Mouse (Mus musculus) testis, adult 2 months (tissue): Measurements from ENCODE around the gene Dync1i1.

Experiments used
- CTCF ChIP-seq: fragments of 200-500 bp; IDR thresholded peaks from 2 replicates; pipeline ENCODE4 v1.5.1; 2012; ENCODE audit warnings: low read depth, mild to moderate bottlenecking, inconsistent platforms, low read length, moderate library complexity; ENCODE audit not compliant: control insufficient read depth, insufficient read depth, insufficient replicate concordance
- POLR2A ChIP-seq: fragments of 200-500 bp; IDR thresholded peaks from 2 replicates; pipeline ENCODE4 v1.6.1; 2012; ENCODE audit warnings: low read depth, mild to moderate bottlenecking, inconsistent platforms, low read length, moderate library complexity; ENCODE audit not compliant: control insufficient read depth

DNA sequence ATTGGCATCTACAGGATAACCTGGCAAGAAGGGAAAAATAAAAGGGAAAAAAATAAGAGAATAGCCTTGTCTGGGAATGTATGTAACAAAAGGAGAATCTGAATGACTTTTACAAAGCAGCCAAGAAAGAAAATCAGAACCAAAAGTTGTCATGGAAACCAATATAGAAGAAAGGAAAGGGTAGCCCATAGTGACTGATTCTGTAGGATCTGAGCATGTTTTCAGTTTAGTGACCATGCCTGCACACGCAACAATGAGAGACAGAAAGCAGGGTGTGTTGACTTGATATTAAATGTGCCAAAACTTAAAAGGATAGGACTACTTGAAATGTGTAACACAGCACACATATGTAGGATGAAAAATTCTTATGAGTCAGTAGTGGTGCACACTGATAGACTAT lies 197.2 kb downstream of the Dync1i1 start:
- no peak for TF ChIP-seq POLR2A
- no peak for TF ChIP-seq CTCF
